Mouse (Mus musculus) thymus, adult 2 months (tissue): ENCODE measurements at regions not wholly inside any gene's neighbourhood (a gene's known extent, or its start where the extent isn't known, plus 50 kb on each side); places are given as distances from the start of the nearest gene placed in this dataset.

Source experiments
- CTCF ChIP-seq: fragments of 200-500 bp; IDR thresholded peaks from 2 replicates; pipeline ENCODE4 v1.5.1; 2012; ENCODE audit warnings: mild to moderate bottlenecking, control low read depth, low read length, moderate library complexity, borderline replicate concordance; ENCODE audit not compliant: control insufficient read depth, poor library complexity, insufficient read depth; ENCODE audit errors: extremely low read depth
- POLR2A ChIP-seq: fragments of 200-500 bp; IDR thresholded peaks from 2 replicates; pipeline ENCODE4 v1.6.1; 2012; ENCODE audit warnings: mild to moderate bottlenecking, low read length, control low read depth, moderate library complexity; ENCODE audit not compliant: control insufficient read depth, poor library complexity, insufficient read depth; ENCODE audit errors: extremely low read depth

DNA sequence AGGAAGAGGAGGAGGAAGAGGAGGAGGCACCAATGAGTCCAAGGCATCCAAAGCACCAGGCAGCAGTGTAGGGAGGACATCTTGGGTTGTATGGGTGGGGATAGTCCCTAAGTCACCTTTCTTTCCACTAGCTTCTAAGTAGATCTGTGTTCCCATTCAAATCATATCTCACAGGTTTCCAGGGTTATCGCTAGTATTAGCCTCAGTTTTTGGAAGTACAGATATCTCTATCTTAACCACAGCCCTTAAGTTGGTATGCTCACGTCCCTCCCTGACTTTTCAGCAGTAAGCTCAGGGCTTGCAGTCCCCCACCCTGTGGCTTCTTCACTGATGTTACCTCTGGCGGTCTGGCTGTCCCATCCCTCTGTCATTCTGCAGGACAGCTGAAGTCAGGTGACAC lies 254.2 kb downstream of the Rplp1 start:
- TF ChIP-seq CTCF = no peak
- TF ChIP-seq POLR2A = no peak
